Mouse (Mus musculus): ENCODE measurements around the gene Bri3. TPM values are rescaled to one million over a fixed set of nuclear protein-coding genes. Genes with fewer than 3 reads are reported as not detected.

The Bri3 gene
- polyA plus RNA-seq, 1 experiment = 76.9 TPM

DNA sequence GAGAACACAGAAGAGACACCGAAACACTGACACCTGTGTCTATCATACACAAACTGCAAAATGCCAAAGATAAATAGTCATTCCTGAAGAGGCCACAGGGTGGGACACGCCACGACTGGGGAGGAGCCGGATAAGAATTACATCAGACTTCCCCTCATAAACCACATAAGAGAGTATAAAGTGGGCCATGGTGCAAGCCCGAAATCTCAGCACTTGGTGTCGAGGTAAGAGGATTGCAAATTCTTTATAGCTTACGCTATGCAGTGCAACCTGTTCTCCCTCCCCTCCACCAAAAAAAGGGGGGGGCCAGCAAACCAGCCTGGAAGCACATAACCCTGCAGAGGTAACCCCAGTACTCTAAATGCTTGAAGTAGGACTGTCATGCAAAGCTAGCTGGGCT, 50.7 kb downstream of the Bri3 start:
- Histone ChIP-seq H3K36me3 (ENCODE audit: control insufficient read depth, insufficient read depth, low read length) (no peaks in the 10 kb centered on the region), H3K4me3 (ENCODE audit: control insufficient read depth, insufficient read depth, low read length) (no peak overlapping the region), H3K27me3 (ENCODE audit: control insufficient read depth, insufficient read depth, low read length) (no peaks in the 10 kb centered on the region), H3K27ac (ENCODE audit: control insufficient read depth, insufficient read depth, low read length) (no peak overlapping the region), H3K4me1 (replicated peaks; ENCODE audit: control insufficient read depth, insufficient read depth, low read length) (no peaks in the 10 kb centered on the region)
- 17% methylated on average over 7 of the region's 7 CpGs for WGBS
- no peak for TF ChIP-seq POLR2A (IDR thresholded peaks at IDR 0.05; ENCODE audit: control insufficient read depth, extremely low read depth, insufficient read depth, low read length, poor library complexity)
- no peak for TF ChIP-seq CTCF (IDR thresholded peaks at IDR 0.05; ENCODE audit: borderline replicate concordance, control insufficient read depth, extremely low read depth, insufficient read depth, low read length, poor library complexity)
- no peak for DNase-seq

DNA sequence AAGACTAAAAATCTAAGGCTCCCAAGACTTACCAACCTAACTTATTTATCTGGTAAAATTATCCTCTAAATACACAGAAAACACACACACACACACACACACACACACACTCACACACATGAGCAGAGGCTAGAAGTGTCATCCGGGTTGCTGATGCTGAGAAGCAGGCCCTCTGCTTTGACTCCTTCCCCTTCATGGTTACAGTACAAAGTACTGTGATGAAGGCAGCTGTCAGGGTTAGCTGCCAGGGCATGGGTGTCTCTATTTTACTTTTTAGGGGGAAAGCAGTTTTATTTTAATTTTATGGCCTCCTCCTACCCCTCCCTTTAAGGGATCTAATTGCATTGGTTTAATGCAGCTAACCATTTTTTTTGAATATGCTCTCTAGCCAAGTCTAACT, 51.1 kb downstream of the Bri3 start:
- WGBS = 100% methylated on average over 1 of the region's 1 CpGs
- Histone ChIP-seq H3K27me3 (ENCODE audit: control insufficient read depth, insufficient read depth, low read length) (no peaks in the 10 kb centered on the region), H3K4me3 (ENCODE audit: control insufficient read depth, insufficient read depth, low read length) (no peak overlapping the region), H3K36me3 (ENCODE audit: control insufficient read depth, insufficient read depth, low read length) (no peaks in the 10 kb centered on the region), H3K27ac (ENCODE audit: control insufficient read depth, insufficient read depth, low read length) (no peak overlapping the region), H3K4me1 (replicated peaks; ENCODE audit: control insufficient read depth, insufficient read depth, low read length) (no peaks in the 10 kb centered on the region)
- no peak for DNase-seq
- TF ChIP-seq POLR2A (IDR thresholded peaks at IDR 0.05; ENCODE audit: control insufficient read depth, extremely low read depth, insufficient read depth, low read length, poor library complexity) = no peak
- TF ChIP-seq CTCF (IDR thresholded peaks at IDR 0.05; ENCODE audit: borderline replicate concordance, control insufficient read depth, extremely low read depth, insufficient read depth, low read length, poor library complexity) = no peak

DNA sequence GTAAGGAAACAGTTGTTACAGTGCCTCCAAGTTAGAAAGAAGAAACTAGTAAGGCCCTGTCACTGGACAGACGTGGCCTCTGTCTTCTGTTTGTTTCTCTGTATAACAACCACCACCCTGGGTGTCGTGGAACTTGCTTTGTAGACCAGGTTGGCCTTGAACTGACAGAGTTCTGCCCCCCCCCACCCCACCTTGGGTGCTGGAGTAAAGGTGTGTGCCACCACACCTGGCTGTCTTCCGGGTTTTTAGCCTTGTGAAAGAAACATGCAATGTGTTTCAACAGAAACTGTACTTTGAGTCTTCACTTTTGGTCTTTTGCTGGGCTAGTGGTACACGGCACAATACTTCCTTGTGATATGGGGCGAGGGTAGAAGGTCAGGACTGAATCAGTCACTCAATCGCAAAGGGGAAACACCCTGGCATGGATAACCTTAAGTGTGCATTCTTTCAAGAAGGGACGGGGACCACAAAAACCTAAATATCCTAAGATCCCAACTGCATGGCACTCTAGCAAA, 51.9 kb downstream of the Bri3 start:
- no peak for TF ChIP-seq CTCF (IDR thresholded peaks at IDR 0.05; ENCODE audit: borderline replicate concordance, control insufficient read depth, extremely low read depth, insufficient read depth, low read length, poor library complexity)
- no peak for DNase-seq
- Histone ChIP-seq H3K36me3 (ENCODE audit: control insufficient read depth, insufficient read depth, low read length) (no peaks in the 10 kb centered on the region), H3K4me3 (ENCODE audit: control insufficient read depth, insufficient read depth, low read length) (no peak overlapping the region), H3K27ac (ENCODE audit: control insufficient read depth, insufficient read depth, low read length) (no peak overlapping the region), H3K4me1 (replicated peaks; ENCODE audit: control insufficient read depth, insufficient read depth, low read length) (no peaks in the 10 kb centered on the region), H3K27me3 (ENCODE audit: control insufficient read depth, insufficient read depth, low read length) (no peaks in the 10 kb centered on the region)
- 88% methylated on average over 7 of the region's 7 CpGs for whole genome bisulfite sequencing

DNA sequence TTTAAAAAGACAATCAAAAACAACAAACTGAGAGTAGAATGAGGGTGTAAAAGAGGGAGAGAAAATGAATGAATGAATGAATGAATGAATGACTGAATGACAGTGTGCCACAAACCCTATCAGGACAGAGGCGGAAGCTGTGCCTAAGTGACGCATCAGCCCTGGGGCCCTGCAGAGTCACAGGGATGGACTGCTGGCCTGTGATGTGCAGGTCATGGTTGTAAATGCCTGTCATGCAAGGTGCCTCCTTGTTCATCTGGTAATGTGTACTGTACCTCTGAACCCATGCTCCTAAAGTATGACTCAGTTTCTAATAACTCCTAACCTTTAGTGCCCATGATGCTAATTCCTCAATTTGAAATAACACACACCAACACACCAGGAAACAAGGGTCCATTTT, 58.8 kb downstream of the Bri3 start:
- TF ChIP-seq POLR2A (IDR thresholded peaks at IDR 0.05; ENCODE audit: control insufficient read depth, extremely low read depth, insufficient read depth, low read length, poor library complexity) = no peak
- no peak for TF ChIP-seq CTCF (IDR thresholded peaks at IDR 0.05; ENCODE audit: borderline replicate concordance, control insufficient read depth, extremely low read depth, insufficient read depth, low read length, poor library complexity)
- DNase-seq = no peak
- H3K36me3 ChIP-seq (ENCODE audit: control insufficient read depth, insufficient read depth, low read length) = no peaks in the 10 kb centered on the region
- no peaks in the 10 kb centered on the region for H3K27me3 ChIP-seq (ENCODE audit: control insufficient read depth, insufficient read depth, low read length)
- no peaks in the 10 kb centered on the region for H3K4me1 ChIP-seq (replicated peaks; ENCODE audit: control insufficient read depth, insufficient read depth, low read length)
- 98% methylated on average over 2 of the region's 2 CpGs for WGBS
- no peak overlapping the region for H3K27ac ChIP-seq (ENCODE audit: control insufficient read depth, insufficient read depth, low read length)
- H3K4me3 ChIP-seq (ENCODE audit: control insufficient read depth, insufficient read depth, low read length) = no peak overlapping the region

DNA sequence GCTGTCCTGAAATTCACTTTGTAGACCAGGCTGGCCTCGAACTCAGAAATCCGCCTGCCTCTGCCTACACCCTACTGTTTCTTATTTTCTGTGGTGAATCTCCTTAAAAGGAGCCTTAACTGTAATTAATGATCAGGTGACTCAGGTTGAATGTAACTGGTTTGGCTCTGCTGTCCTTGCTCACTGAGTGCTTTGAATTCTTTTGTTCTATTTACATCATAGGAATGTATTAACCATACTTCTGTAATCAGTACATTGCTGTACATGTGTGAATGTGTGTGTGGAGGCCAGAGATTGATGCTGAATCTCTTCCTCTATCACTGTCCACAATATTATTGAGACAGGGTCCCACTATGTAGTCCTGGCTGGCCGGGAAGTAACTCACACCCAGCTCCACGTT, 64.7 kb downstream of the Bri3 start:
- H3K36me3 ChIP-seq (ENCODE audit: control insufficient read depth, insufficient read depth, low read length) = no peaks in the 10 kb centered on the region
- H3K4me3 ChIP-seq (ENCODE audit: control insufficient read depth, insufficient read depth, low read length) = no peak overlapping the region
- H3K27me3 ChIP-seq (ENCODE audit: control insufficient read depth, insufficient read depth, low read length) = no peaks in the 10 kb centered on the region
- DNase-seq = no peak
- no peak for TF ChIP-seq POLR2A (IDR thresholded peaks at IDR 0.05; ENCODE audit: control insufficient read depth, extremely low read depth, insufficient read depth, low read length, poor library complexity)
- no peak for TF ChIP-seq CTCF (IDR thresholded peaks at IDR 0.05; ENCODE audit: borderline replicate concordance, control insufficient read depth, extremely low read depth, insufficient read depth, low read length, poor library complexity)
- 84% methylated on average over 4 of the region's 4 CpGs for WGBS
- no peak overlapping the region for H3K27ac ChIP-seq (ENCODE audit: control insufficient read depth, insufficient read depth, low read length)
- H3K4me1 ChIP-seq (replicated peaks; ENCODE audit: control insufficient read depth, insufficient read depth, low read length) = no peaks in the 10 kb centered on the region

DNA sequence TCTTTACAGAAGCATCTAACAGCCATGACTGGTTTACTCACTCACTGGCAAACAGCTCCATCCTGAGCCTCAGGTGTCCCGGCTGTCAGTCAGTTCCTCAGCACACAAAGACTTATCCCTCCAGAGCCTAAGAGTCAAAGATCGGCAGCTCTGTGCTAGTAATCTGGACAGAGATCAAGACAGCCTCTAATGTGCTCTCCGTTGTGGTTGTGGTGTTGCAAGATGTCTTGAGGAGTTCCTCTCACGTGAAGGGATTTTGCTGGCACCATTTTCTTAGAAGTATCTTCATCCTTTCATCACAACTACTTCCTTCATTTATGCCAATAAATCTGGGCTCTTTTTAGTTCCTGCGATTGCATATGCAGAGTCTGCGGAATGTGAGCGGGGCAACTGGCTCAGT, 67.9 kb downstream of the Bri3 start:
- H3K27me3 ChIP-seq (ENCODE audit: control insufficient read depth, insufficient read depth, low read length) = no peaks in the 10 kb centered on the region
- no peaks in the 10 kb centered on the region for H3K4me1 ChIP-seq (replicated peaks; ENCODE audit: control insufficient read depth, insufficient read depth, low read length)
- WGBS = 46% methylated on average over 7 of the region's 7 CpGs
- TF ChIP-seq CTCF (IDR thresholded peaks at IDR 0.05; ENCODE audit: borderline replicate concordance, control insufficient read depth, extremely low read depth, insufficient read depth, low read length, poor library complexity) (no peak), POLR2A (IDR thresholded peaks at IDR 0.05; ENCODE audit: control insufficient read depth, extremely low read depth, insufficient read depth, low read length, poor library complexity) (no peak)
- H3K27ac ChIP-seq (ENCODE audit: control insufficient read depth, insufficient read depth, low read length) = no peak overlapping the region
- no peak overlapping the region for H3K4me3 ChIP-seq (ENCODE audit: control insufficient read depth, insufficient read depth, low read length)
- no peak for DNase-seq
- no peaks in the 10 kb centered on the region for H3K36me3 ChIP-seq (ENCODE audit: control insufficient read depth, insufficient read depth, low read length)

DNA sequence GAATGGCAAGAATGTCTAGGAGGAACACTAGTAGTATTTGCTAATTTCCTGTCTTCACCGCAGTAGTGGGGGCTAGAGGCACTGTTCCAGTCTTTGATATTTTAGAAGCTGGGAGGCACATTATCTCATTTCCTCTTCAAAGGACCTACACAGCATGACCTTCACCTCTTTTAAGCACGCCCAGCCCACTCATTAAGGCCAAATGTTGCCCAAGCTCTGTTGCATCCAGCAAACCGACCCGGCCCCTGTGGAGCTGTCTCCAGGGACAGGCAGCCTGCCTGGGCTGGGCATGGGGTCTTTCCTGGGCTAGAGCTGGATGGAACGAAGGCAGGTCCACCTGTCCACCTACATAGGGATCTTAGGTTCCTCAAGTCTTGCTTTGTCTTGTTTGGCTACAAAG, 69.1 kb downstream of the Bri3 start:
- DNase-seq = no peak
- WGBS = 34% methylated on average over 5 of the region's 5 CpGs
- Histone ChIP-seq H3K27me3 (ENCODE audit: control insufficient read depth, insufficient read depth, low read length) (no peaks in the 10 kb centered on the region), H3K4me3 (ENCODE audit: control insufficient read depth, insufficient read depth, low read length) (no peak overlapping the region), H3K36me3 (ENCODE audit: control insufficient read depth, insufficient read depth, low read length) (no peaks in the 10 kb centered on the region), H3K27ac (ENCODE audit: control insufficient read depth, insufficient read depth, low read length) (no peak overlapping the region), H3K4me1 (replicated peaks; ENCODE audit: control insufficient read depth, insufficient read depth, low read length) (no peaks in the 10 kb centered on the region)
- no peak for TF ChIP-seq CTCF (IDR thresholded peaks at IDR 0.05; ENCODE audit: borderline replicate concordance, control insufficient read depth, extremely low read depth, insufficient read depth, low read length, poor library complexity)
- no peak for TF ChIP-seq POLR2A (IDR thresholded peaks at IDR 0.05; ENCODE audit: control insufficient read depth, extremely low read depth, insufficient read depth, low read length, poor library complexity)

Data from thymus, adult 2 months (tissue).